Mouse (Mus musculus): Measurements from ENCODE around the gene Ramp3. TPM values are rescaled to one million over a fixed set of nuclear protein-coding genes. Genes with fewer than 3 reads are reported as not detected.
"Not testable (repeated sequence)": the region's sequence is repeated elsewhere in the genome, so short reads cannot be mapped to it uniquely, and the experiment has no call there.

Gene Ramp3
- polyA plus RNA-seq, 1 experiment, result 0.05 TPM

- no peaks in the 10 kb centered on the region for H3K79me2 ChIP-seq (ENCODE audit: control insufficient read depth, insufficient read depth)
- no peaks in the 10 kb centered on the region for H3K79me3 ChIP-seq (ENCODE audit: low read depth)
- H3K36me3 ChIP-seq (ENCODE audit: control insufficient read depth, insufficient read depth), result no peaks in the 10 kb centered on the region
- peaks cover 9% of the 10 kb centered on the region for H3K27me3 ChIP-seq (ENCODE audit: control insufficient read depth, insufficient read depth, insufficient read length)
- H3ac ChIP-seq (ENCODE audit: control insufficient read depth, insufficient read length, low read depth), result no peak within 1 kb of the TSS
- H3K4me3 ChIP-seq (ENCODE audit: insufficient read depth, poor library complexity, severe bottlenecking), result no peak within 1 kb of the TSS
- TF ChIP-seq CTCF (IDR thresholded peaks at IDR 0.05; ENCODE audit: control insufficient read depth, insufficient read depth, insufficient read length) (no peak), CEBPB (IDR thresholded peaks at IDR 0.05; ENCODE audit: low read depth) (no peak), FOSL1 (IDR thresholded peaks at IDR 0.05; ENCODE audit: insufficient read depth, low read length, poor library complexity, severe bottlenecking) (no peak), MYOG (IDR thresholded peaks at IDR 0.05; ENCODE audit: control insufficient read depth, extremely low read depth, insufficient read length) (no peak), MAX (IDR thresholded peaks at IDR 0.05) (no peak), USF1 (IDR thresholded peaks at IDR 0.05; ENCODE audit: low read depth) (no peak), MYOD1 (IDR thresholded peaks at IDR 0.05; ENCODE audit: control insufficient read depth, insufficient read length, low read depth) (no peak)
These were observed 19.8 kb upstream of the Ramp3 start, which contains the start of gene Wap for GRCm38 (mm10) chr11:6638537-6638936. TSS of gene Wap (minus strand) at chr11:6638637.

- TF ChIP-seq CTCF (IDR thresholded peaks at IDR 0.05; ENCODE audit: control insufficient read depth, insufficient read depth, insufficient read length) (no peak), CEBPB (IDR thresholded peaks at IDR 0.05; ENCODE audit: low read depth) (no peak), MYOG (IDR thresholded peaks at IDR 0.05; ENCODE audit: control insufficient read depth, extremely low read depth, insufficient read length) (no peak), USF1 (IDR thresholded peaks at IDR 0.05; ENCODE audit: low read depth) (no peak), MYOD1 (IDR thresholded peaks at IDR 0.05; ENCODE audit: control insufficient read depth, insufficient read length, low read depth) (no peak), MAX (IDR thresholded peaks at IDR 0.05) (no peak), FOSL1 (IDR thresholded peaks at IDR 0.05; ENCODE audit: insufficient read depth, low read length, poor library complexity, severe bottlenecking) (no peak)
- Histone ChIP-seq H3K27me3 (ENCODE audit: control insufficient read depth, insufficient read depth, insufficient read length) (peaks cover 13% of the 10 kb centered on the region), H3K36me3 (ENCODE audit: control insufficient read depth, insufficient read depth) (no peaks in the 10 kb centered on the region), H3K79me2 (ENCODE audit: control insufficient read depth, insufficient read depth) (no peaks in the 10 kb centered on the region), H3K4me3 (ENCODE audit: insufficient read depth, poor library complexity, severe bottlenecking) (no peak overlapping the region), H3K79me3 (ENCODE audit: low read depth) (no peaks in the 10 kb centered on the region), H3ac (ENCODE audit: control insufficient read depth, insufficient read length, low read depth) (no peak overlapping the region)
These were observed 19.2 kb upstream of the Ramp3 start for GRCm38 (mm10) chr11:6639072-6639471.

- Histone ChIP-seq H3K36me3 (ENCODE audit: control insufficient read depth, insufficient read depth) (no peaks in the 10 kb centered on the region), H3K4me3 (ENCODE audit: insufficient read depth, poor library complexity, severe bottlenecking) (no peak overlapping the region), H3K79me2 (ENCODE audit: control insufficient read depth, insufficient read depth) (no peaks in the 10 kb centered on the region), H3ac (ENCODE audit: control insufficient read depth, insufficient read length, low read depth) (no peak overlapping the region), H3K79me3 (ENCODE audit: low read depth) (no peaks in the 10 kb centered on the region), H3K27me3 (ENCODE audit: control insufficient read depth, insufficient read depth, insufficient read length) (peaks cover 14% of the 10 kb centered on the region)
- TF ChIP-seq MAX (IDR thresholded peaks at IDR 0.05) (no peak), MYOG (IDR thresholded peaks at IDR 0.05; ENCODE audit: control insufficient read depth, extremely low read depth, insufficient read length) (no peak), FOSL1 (IDR thresholded peaks at IDR 0.05; ENCODE audit: insufficient read depth, low read length, poor library complexity, severe bottlenecking) (no peak), CTCF (IDR thresholded peaks at IDR 0.05; ENCODE audit: control insufficient read depth, insufficient read depth, insufficient read length) (no peak), USF1 (IDR thresholded peaks at IDR 0.05; ENCODE audit: low read depth) (no peak), CEBPB (IDR thresholded peaks at IDR 0.05; ENCODE audit: low read depth) (no peak), MYOD1 (IDR thresholded peaks at IDR 0.05; ENCODE audit: control insufficient read depth, insufficient read length, low read depth) (no peak)
These were observed 13.8 kb upstream of the Ramp3 start for GRCm38 (mm10) chr11:6644566-6644965.

GRCm38 (mm10) chr11:6647831-6648724 is 10.2 kb upstream of the Ramp3 start:
- Histone ChIP-seq H3K79me3 (ENCODE audit: low read depth) (no peaks in the 10 kb centered on the region), H3K27me3 (ENCODE audit: control insufficient read depth, insufficient read depth, insufficient read length) (peaks cover 13% of the 10 kb centered on the region), H3K4me3 (ENCODE audit: insufficient read depth, poor library complexity, severe bottlenecking) (no peak overlapping the region), H3K79me2 (ENCODE audit: control insufficient read depth, insufficient read depth) (no peaks in the 10 kb centered on the region), H3ac (ENCODE audit: control insufficient read depth, insufficient read length, low read depth) (no peak overlapping the region), H3K36me3 (ENCODE audit: control insufficient read depth, insufficient read depth) (no peaks in the 10 kb centered on the region)
- TF ChIP-seq CEBPB (IDR thresholded peaks at IDR 0.05; ENCODE audit: low read depth) (no peak), FOSL1 (IDR thresholded peaks at IDR 0.05; ENCODE audit: insufficient read depth, low read length, poor library complexity, severe bottlenecking) (no peak), MYOD1 (IDR thresholded peaks at IDR 0.05; ENCODE audit: control insufficient read depth, insufficient read length, low read depth) (no peak), MAX (IDR thresholded peaks at IDR 0.05) (no peak), CTCF (IDR thresholded peaks at IDR 0.05; ENCODE audit: control insufficient read depth, insufficient read depth, insufficient read length) (no peak), USF1 (IDR thresholded peaks at IDR 0.05; ENCODE audit: low read depth) (no peak), MYOG (IDR thresholded peaks at IDR 0.05; ENCODE audit: control insufficient read depth, extremely low read depth, insufficient read length) (no peak)

- H3K4me3 ChIP-seq (ENCODE audit: insufficient read depth, poor library complexity, severe bottlenecking), result no peak overlapping the region
- no peak for TF ChIP-seq USF1 (IDR thresholded peaks at IDR 0.05; ENCODE audit: low read depth)
- TF ChIP-seq MYOD1 (IDR thresholded peaks at IDR 0.05; ENCODE audit: control insufficient read depth, insufficient read length, low read depth), result no peak
- TF ChIP-seq MAX (IDR thresholded peaks at IDR 0.05), result no peak
- H3K79me2 ChIP-seq (ENCODE audit: control insufficient read depth, insufficient read depth), result no peaks in the 10 kb centered on the region
- no peaks in the 10 kb centered on the region for H3K36me3 ChIP-seq (ENCODE audit: control insufficient read depth, insufficient read depth)
- no peaks in the 10 kb centered on the region for H3K79me3 ChIP-seq (ENCODE audit: low read depth)
- H3K27me3 ChIP-seq (ENCODE audit: control insufficient read depth, insufficient read depth, insufficient read length), result peaks cover 10% of the 10 kb centered on the region
- no peak overlapping the region for H3ac ChIP-seq (ENCODE audit: control insufficient read depth, insufficient read length, low read depth)
These were observed 7.8 kb upstream of the Ramp3 start for GRCm38 (mm10) chr11:6650519-6650918.

- not testable (repeated sequence) for H3K79me2 ChIP-seq (ENCODE audit: control insufficient read depth, insufficient read depth); H3K4me3 ChIP-seq (ENCODE audit: insufficient read depth, poor library complexity, severe bottlenecking); H3ac ChIP-seq (ENCODE audit: control insufficient read depth, insufficient read length, low read depth); H3K36me3 ChIP-seq (ENCODE audit: control insufficient read depth, insufficient read depth); H3K79me3 ChIP-seq (ENCODE audit: low read depth)
- H3K27me3 ChIP-seq (ENCODE audit: control insufficient read depth, insufficient read depth, insufficient read length), result peaks cover 30% of the 10 kb centered on the region
These were observed 5.3 kb upstream of the Ramp3 start for GRCm38 (mm10) chr11:6652978-6653377.

All from C2C12 (cell line).